Mouse (Mus musculus): Measurements from ENCODE around the gene Setd1a. TPM values are rescaled to one million over a fixed set of nuclear protein-coding genes. Genes with fewer than 3 reads are reported as not detected.

Gene Setd1a
- total and polyA plus RNA-seq, 3 experiments, result 8.6 to 18.5 (median 16.3) TPM

GRCm38 (mm10) chr7:127777474-127778266 is 1.2 kb downstream of the Setd1a start:
- Histone ChIP-seq H3K36me3 (ENCODE audit: control insufficient read depth, insufficient read depth, low read length) (peaks cover 6% of the 10 kb centered on the region), H3K27me3 (ENCODE audit: control insufficient read depth, insufficient read depth, low read length) (no peaks in the 10 kb centered on the region), H3K9ac (ENCODE audit: low read depth, low read length) (peak overlapping the region; percentile 93), H3K4me3 (peak overlapping the region; percentile 94), H3K4me1 (ENCODE audit: control insufficient read depth, insufficient read depth, low read length) (no peaks in the 10 kb centered on the region; the same call in 1 of the 2 replicates), H3K27ac (peak overlapping the region; percentile 99), H3K79me2 (replicated peaks; ENCODE audit: control insufficient read depth, insufficient read depth, low read length) (0 out of 2 replicates have a peak, but pooled peaks cover 2% of the 10 kb centered on the region)
- 1% methylated on average over 52 of the region's 66 CpGs for WGBS
- DNase-seq, result peak in 1 of 2 experiments; percentile 75
- intact Hi-C loops (cut with DNase I), result loop anchor here (5.0 kb wide), 1 partner anchor 100 kb away; the partner anchor contains the start of genes Zfp646 and Zfp668
- no peak for TF ChIP-seq EP300 (IDR thresholded peaks at IDR 0.05; ENCODE audit: insufficient read depth, low read depth, low read length)
- no peak for TF ChIP-seq CTCF (IDR thresholded peaks at IDR 0.05)
- 0 out of 2 replicates have a peak, but pooled peaks have one; percentile 13 for TF ChIP-seq POLR2A (IDR thresholded peaks at IDR 0.05; ENCODE audit: insufficient read depth, low read depth, low read length)

- Histone ChIP-seq H3K4me3 (peak overlapping the region; percentile 94), H3K4me1 (ENCODE audit: control insufficient read depth, insufficient read depth, low read length) (no peaks in the 10 kb centered on the region; the same call in 1 of the 2 replicates), H3K27me3 (ENCODE audit: control insufficient read depth, insufficient read depth, low read length) (no peaks in the 10 kb centered on the region), H3K27ac (no peak overlapping the region), H3K36me3 (ENCODE audit: control insufficient read depth, insufficient read depth, low read length) (peaks cover 6% of the 10 kb centered on the region), H3K9ac (ENCODE audit: low read depth, low read length) (no peak overlapping the region), H3K79me2 (replicated peaks; ENCODE audit: control insufficient read depth, insufficient read depth, low read length) (0 out of 2 replicates have a peak, but pooled peaks cover 2% of the 10 kb centered on the region)
- TF ChIP-seq EP300 (IDR thresholded peaks at IDR 0.05; ENCODE audit: insufficient read depth, low read depth, low read length) (no peak), POLR2A (IDR thresholded peaks at IDR 0.05; ENCODE audit: insufficient read depth, low read depth, low read length) (no peak), CTCF (IDR thresholded peaks at IDR 0.05) (no peak)
- 73% methylated on average over 4 of the region's 4 CpGs for WGBS
- intact Hi-C loops (cut with DNase I), result loop anchor here (5.0 kb wide), 1 partner anchor 99 kb away; the partner anchor contains the start of genes Zfp646 and Zfp668
- DNase-seq, result no peak
These were observed 1.9 kb downstream of the Setd1a start for GRCm38 (mm10) chr7:127778350-127778749.

GRCm38 (mm10) chr7:127785308-127785707 is 8.8 kb downstream of the Setd1a start, which contains the start of gene Gm49388:
Gene Gm49388, plus strand, starts transcription at chr7:127785608.
- Histone ChIP-seq H3K4me1 (ENCODE audit: control insufficient read depth, insufficient read depth, low read length) (no peaks in the 10 kb centered on the region), H3K79me2 (replicated peaks; ENCODE audit: control insufficient read depth, insufficient read depth, low read length) (no peaks in the 10 kb centered on the region), H3K27me3 (ENCODE audit: control insufficient read depth, insufficient read depth, low read length) (no peaks in the 10 kb centered on the region), H3K36me3 (ENCODE audit: control insufficient read depth, insufficient read depth, low read length) (peaks cover 2% of the 10 kb centered on the region; the same call in 1 of the 2 replicates), H3K9ac (ENCODE audit: low read depth, low read length) (no peak within 1 kb of the TSS), H3K27ac (no peak within 1 kb of the TSS), H3K4me3 (no peak within 1 kb of the TSS)
- TF ChIP-seq EP300 (IDR thresholded peaks at IDR 0.05; ENCODE audit: insufficient read depth, low read depth, low read length) (no peak), POLR2A (IDR thresholded peaks at IDR 0.05; ENCODE audit: insufficient read depth, low read depth, low read length) (no peak), CTCF (IDR thresholded peaks at IDR 0.05) (no peak)
- WGBS, result 96% methylated on average over 7 of the region's 7 CpGs
- intact Hi-C loops (cut with DNase I), result no loop called here
- no peak for DNase-seq

GRCm38 (mm10) chr7:127797076-127797845 is 20.8 kb downstream of the Setd1a start:
- intact Hi-C loops (cut with DNase I), result loop anchor here (5.0 kb wide), 1 partner anchor 120 kb away; no protein-coding TSS in a partner anchor
- 88% methylated on average over 23 of the region's 23 CpGs for WGBS

GRCm38 (mm10) chr7:127798591-127798990 is 22.1 kb downstream of the Setd1a start:
- Histone ChIP-seq H3K4me3 (no peak overlapping the region), H3K36me3 (ENCODE audit: control insufficient read depth, insufficient read depth, low read length) (no peaks in the 10 kb centered on the region), H3K79me2 (replicated peaks; ENCODE audit: control insufficient read depth, insufficient read depth, low read length) (no peaks in the 10 kb centered on the region), H3K27ac (no peak overlapping the region), H3K9ac (ENCODE audit: low read depth, low read length) (no peak overlapping the region), H3K4me1 (ENCODE audit: control insufficient read depth, insufficient read depth, low read length) (peaks cover 9% of the 10 kb centered on the region), H3K27me3 (ENCODE audit: control insufficient read depth, insufficient read depth, low read length) (no peaks in the 10 kb centered on the region)
- WGBS, result 84% methylated on average over 4 of the region's 4 CpGs
- DNase-seq, result no peak
- TF ChIP-seq POLR2A (IDR thresholded peaks at IDR 0.05; ENCODE audit: insufficient read depth, low read depth, low read length), result no peak
- TF ChIP-seq EP300 (IDR thresholded peaks at IDR 0.05; ENCODE audit: insufficient read depth, low read depth, low read length), result no peak
- TF ChIP-seq CTCF (IDR thresholded peaks at IDR 0.05), result no peak
- intact Hi-C loops (cut with DNase I), result loop anchor here (5.0 kb wide), 1 partner anchor 119 kb away; no protein-coding TSS in a partner anchor

More at GRCm38 (mm10) chr7:127797076-127797845, 20.8 kb downstream of the Setd1a start:
- no peak for DNase-seq
- H3K36me3 ChIP-seq (ENCODE audit: control insufficient read depth, insufficient read depth, low read length), result no peaks in the 10 kb centered on the region; the same call in 1 of the 2 replicates
- no peaks in the 10 kb centered on the region for H3K27me3 ChIP-seq (ENCODE audit: control insufficient read depth, insufficient read depth, low read length)
- no peak overlapping the region for H3K4me3 ChIP-seq
- H3K4me1 ChIP-seq (ENCODE audit: control insufficient read depth, insufficient read depth, low read length), result peaks cover 9% of the 10 kb centered on the region
- TF ChIP-seq POLR2A (IDR thresholded peaks at IDR 0.05; ENCODE audit: insufficient read depth, low read depth, low read length) (no peak), EP300 (IDR thresholded peaks at IDR 0.05; ENCODE audit: insufficient read depth, low read depth, low read length) (no peak), CTCF (IDR thresholded peaks at IDR 0.05) (no peak)
- H3K79me2 ChIP-seq (replicated peaks; ENCODE audit: control insufficient read depth, insufficient read depth, low read length), result no peaks in the 10 kb centered on the region
- H3K9ac ChIP-seq (ENCODE audit: low read depth, low read length), result no peak overlapping the region
- H3K27ac ChIP-seq, result no peak overlapping the region
